Mouse (Mus musculus) lung, postnatal 14 days (tissue): Measurements from ENCODE around the gene Mtmr3.
A peak's percentile ranks its signal among the peaks of the same experiment; 100 is the strongest.
"Not testable (repeated sequence)": the region's sequence is repeated elsewhere in the genome, so short reads cannot be mapped to it uniquely, and the experiment has no call there.

ENCODE experiments used
- DNase-seq: peaks from one replicate; pipeline ENCODE4 v3.0.0; 2021

The Mtmr3 gene

GRCm38 (mm10) chr11:4599916-4600315 lies 5.3 kb upstream of the Mtmr3 start:
- DNase-seq: no peak

DNA sequence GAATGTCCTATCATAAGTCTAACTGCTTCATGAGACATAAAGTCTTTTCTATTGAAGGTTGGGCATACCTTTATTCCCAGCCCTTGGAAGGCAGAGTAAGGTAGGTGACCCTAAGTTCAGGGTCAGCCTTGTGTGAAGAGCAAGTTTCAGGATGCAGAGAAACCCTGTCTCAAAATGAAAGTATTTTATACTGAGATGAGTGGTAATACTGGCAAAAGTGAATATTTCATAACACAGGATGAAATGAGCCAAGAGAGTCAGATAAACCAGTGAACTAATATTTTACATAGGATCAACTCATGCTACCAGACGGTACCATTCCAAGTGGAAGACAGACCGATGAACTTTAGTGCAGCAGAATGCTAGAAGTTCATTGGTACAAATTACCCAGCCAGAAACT lies 3.7 kb upstream of the Mtmr3 start:
- no peak for DNase-seq

- peak; percentile 44 for DNase-seq
Observed at GRCm38 (mm10) chr11:4593849-4594607, 635 bp downstream of the Mtmr3 start.

DNA sequence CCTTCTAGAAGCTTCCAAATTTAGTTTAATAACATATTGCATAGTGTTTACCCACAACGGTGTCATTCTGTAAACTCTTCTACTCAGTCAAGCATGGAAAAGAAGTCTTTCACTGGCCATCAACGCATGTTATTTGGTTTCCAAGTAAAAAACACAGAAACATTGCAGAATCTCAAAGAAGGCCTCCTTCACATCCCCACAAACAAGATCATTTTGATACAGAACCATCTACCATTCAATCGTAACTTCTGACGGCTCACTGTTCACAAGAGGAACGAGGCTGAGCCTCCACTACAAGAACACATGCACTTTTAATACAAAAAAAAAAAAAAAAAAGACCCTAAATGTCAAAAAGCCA lies 1.2 kb downstream of the Mtmr3 start:
- no peak for DNase-seq

DNA sequence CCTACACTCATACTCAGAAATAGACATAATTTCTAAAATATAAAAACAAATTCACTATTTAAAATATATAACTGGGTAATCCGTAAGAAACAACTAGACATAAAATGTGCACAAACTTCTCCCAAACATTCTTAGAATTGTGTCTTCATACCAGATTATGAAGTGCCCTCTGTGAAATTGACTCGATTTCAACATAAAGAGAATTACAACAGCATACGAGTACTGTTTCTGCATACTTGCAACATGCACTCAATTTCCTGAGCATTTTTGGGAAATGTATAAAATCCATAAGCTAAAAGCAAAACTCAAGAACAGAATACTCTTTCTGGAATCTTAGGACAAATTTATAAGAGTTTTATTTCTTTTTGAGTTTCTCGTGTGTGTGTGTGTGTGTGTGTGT lies 2.9 kb downstream of the Mtmr3 start:
- DNase-seq: no peak

DNA sequence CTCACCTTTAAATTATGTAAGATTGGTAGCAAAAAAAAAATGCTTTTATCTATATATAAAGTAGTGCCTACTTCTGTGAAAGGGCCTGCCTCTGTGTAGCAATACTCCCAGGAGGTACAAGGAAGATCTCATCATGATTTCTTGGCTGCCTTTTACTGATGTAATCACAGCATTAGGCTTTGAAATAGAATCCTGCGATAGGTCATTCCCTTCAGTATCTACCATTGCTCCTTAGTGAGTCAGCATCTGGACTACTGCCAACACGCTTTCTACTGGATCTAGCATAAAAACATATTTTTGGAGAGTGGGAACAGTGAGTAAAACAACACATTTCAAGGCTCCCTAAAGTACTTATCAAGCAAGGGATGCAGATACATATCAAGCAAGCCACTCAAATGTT lies 16.0 kb downstream of the Mtmr3 start:
- DNase-seq: peak; percentile 64

DNA sequence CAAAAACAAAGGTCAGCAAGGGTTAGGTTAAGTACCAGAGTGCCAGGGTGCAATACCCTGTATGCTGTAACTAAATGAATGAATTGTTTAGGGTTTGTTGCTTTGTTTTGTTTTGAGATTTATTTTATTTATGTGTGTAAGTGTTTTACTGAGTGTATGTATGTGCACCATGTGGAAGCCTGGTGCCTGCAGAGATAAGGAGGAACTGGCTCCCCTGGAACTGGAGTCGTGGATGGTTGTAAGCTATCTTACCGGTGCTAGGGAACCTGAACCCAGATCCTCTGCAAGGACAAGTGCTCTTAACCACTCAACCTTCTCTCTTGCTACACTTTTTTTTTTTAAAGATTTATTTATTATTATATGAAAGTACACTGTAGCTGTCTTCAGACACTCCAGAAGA lies 17.6 kb downstream of the Mtmr3 start:
- no peak for DNase-seq

- not testable (repeated sequence) for DNase-seq
Observed at GRCm38 (mm10) chr11:4576090-4576732, 18.5 kb downstream of the Mtmr3 start.

DNA sequence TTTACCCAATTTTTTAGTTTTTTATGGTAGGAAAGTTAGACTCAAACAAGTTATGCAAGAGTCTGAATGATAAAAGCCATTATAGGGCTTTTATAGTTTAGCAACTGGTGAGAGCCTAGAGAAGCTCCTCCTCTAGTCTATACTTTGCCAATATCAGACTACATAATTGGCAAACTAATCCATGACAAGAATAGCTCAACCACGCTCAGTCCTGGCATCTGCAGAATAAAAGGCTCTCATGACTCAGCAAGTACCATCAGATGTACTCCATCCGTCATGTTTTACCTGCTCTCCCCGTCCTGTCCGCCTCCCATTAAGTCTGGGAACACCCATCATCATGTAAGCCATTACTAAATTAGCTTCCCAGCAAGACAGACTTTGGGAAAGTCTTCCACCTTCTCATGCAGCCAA lies 23.2 kb downstream of the Mtmr3 start:
- no peak for DNase-seq

GRCm38 (mm10) chr11:4566333-4566732 lies 28.3 kb downstream of the Mtmr3 start:
- DNase-seq: no peak

DNA sequence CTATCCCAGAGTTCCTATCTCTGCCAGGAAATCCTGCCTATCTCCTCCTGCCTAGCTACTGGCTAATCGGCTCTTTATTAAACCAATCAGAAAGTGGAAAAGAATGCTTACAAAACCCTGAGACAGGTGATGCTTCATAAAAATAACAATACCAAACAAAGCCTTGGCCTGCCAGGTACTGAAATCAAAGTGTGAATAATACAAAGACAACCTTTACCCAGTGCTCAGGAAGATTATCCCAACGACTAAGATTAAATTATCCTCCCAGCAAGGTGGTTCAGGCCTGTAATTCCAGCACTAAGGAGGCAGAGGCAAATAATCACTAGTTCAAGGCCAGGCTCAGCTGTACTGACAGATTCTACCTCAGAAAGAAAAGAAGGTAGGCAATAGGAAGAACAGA lies 29.1 kb downstream of the Mtmr3 start:
- no peak for DNase-seq

DNA sequence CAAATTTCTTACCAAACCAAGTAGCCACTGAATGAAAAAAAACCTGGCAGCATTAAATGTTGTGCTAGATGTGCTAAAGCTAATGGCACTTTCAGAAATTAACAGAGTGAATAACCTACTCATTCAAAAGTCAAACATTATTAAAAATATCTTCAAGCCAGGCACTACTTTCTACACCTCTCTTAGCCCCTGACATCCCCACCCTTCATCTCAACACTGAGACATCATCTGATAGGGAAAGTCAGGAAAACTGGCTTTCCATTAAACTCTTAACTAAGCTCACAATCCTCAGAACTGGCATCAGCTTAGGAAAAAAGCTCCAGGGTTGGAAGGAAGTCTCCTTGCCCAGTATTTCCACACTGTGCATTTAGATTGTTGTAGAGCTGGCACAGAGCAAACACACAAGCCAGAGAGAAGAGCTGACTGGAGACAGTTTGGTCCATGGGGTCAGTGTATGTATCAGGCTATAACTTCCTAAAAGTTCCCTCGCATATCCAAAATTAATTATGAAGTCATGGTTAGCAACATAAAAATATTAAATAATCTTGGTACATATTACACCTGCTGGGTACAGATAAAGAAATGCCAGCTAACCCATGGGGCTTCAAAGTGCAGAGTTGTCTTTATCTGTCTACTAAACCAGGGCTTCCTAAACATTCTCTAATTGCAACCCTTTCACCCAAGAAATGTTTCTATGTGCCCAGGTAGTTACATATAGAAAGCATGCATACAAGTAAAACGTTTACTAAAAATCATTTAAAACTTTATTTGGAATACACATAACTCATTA lies 41.2 kb downstream of the Mtmr3 start:
- no peak for DNase-seq

- no peak for DNase-seq
Observed at GRCm38 (mm10) chr11:4547569-4547968, 47.1 kb downstream of the Mtmr3 start.

DNA sequence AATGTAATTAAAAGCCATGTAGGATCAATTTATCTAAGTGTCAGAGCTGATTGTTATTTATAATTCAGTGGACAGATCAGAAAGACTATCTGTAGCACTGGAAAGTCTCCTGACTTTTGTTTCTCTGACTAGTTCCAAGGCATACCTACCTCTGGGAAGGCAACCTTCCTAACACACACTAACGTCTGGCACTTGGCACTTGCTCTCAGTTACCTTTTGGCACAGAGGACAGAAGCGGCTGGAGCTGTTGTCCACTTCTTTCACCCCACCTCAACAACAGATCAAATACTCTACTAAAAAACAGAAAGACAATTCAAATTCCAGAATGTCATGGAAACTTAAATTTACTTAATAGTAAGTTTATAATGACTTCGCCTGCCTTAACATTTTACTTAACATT lies 48.7 kb downstream of the Mtmr3 start:
- DNase-seq: no peak

DNA sequence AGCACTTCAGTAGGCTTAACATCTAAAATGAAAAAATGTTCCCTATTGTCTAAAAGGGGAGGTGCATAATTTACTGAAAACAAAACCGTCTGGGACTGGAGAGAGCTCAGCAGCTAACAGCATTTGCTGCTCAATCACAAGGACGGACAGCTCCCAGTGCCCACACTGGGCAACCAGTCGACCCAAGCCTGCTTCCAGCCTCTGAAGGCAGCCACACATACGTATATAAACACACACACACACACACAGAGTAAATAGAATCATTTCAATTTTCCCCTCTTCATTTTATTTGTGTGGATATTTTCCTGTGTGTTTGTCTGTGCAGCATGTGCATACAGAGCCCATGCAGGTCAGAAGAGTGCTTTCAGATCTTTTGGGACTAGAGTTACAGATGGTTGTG lies 49.3 kb downstream of the Mtmr3 start:
- DNase-seq: no peak

DNA sequence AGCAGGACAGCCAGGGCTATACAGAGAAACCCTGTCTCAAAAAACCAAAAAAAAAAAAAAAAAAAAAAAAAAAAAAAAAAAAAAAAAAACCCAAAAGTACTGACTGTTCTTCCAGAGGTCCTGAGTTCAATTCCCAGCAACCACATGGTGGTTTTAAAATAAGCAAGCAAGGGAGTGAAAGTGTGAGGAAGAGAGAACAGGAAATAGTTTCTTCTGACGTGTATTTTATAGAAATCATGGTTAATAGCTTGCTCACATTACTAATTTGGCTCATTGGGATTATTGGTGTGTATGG lies 50.1 kb downstream of the Mtmr3 start:
- DNase-seq: not testable (repeated sequence)

GRCm38 (mm10) chr11:4543746-4544626 lies 50.7 kb downstream of the Mtmr3 start:
- DNase-seq: no peak

- no peak for DNase-seq
Observed at GRCm38 (mm10) chr11:4543040-4543551, 51.6 kb downstream of the Mtmr3 start.

- DNase-seq: no peak
Observed at GRCm38 (mm10) chr11:4536645-4537044, 58.0 kb downstream of the Mtmr3 start.

DNA sequence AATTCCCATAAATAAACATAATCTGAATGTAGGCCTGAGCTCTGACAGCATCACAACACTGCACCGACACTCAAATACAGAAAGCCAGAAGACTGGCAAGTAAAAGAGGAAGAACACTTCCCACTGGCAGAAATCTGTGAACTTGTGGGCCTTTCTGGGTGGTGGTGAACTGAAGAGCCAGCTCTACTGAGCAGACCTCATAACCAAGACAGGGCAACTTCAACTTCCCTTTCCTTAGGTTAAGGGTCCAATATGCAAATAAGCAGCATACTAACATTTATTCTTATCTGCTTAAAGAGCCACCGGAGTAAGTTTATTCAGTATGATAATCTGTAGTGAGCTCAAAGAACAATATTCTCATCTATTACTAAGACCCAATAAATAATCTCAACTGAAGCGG lies 67.5 kb downstream of the Mtmr3 start:
- no peak for DNase-seq

DNA sequence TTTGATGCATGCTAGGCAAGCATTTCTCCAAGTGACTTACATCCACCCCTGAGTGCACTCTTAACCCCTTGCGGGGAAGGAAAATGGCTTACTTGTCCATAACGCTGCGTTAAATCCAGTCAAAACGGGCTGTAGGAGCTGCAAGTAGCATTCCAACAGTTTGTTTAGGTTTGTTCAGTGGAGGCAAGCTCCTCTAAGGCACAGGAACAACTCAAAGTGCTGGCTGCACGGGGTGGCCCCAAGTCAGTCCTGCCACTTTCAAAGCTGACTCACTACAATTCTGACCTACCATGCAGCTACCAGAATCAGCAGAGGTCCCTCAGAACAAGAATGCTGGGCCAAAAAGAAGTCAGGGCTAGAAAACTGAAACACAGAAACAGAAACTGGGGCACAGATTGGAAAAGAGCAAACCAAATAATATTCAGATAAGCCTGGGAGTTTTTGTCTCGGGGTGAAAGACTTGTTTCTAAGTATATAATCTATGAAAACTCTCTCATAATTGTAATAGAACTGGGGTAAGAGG lies 72.5 kb downstream of the Mtmr3 start:
- no peak for DNase-seq

- no peak for DNase-seq
Observed at GRCm38 (mm10) chr11:4518981-4519380, 75.7 kb downstream of the Mtmr3 start.

DNA sequence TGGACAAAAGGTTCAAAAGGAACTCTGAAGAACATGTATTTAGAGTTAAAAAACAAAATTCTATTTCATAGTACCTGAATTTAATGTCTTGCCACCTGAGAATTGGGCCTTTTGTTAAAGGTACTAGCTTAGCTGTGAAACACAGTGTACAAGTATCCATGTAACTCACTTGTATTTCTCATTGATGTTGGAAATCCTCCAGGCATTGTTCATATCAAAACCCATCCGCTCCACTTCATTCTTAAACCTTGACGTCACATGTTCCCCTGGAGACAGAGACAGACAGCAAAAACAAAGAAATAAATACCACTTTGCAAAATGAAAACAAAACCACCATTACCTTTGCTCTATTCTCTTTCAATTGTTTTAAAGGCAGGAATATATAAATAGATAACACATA lies 87.2 kb downstream of the Mtmr3 start:
- DNase-seq: no peak
